Mouse (Mus musculus) midbrain, embryonic 11.5 days (tissue): ENCODE data around the gene Cmtr1. TPM values are rescaled to one million over a fixed set of nuclear protein-coding genes. Genes with fewer than 3 reads are reported as not detected.
A peak's percentile ranks its signal among the peaks of the same experiment; 100 is the strongest.
"Not testable (repeated sequence)": the region's sequence is repeated elsewhere in the genome, so short reads cannot be mapped to it uniquely, and the experiment has no call there.

Experiments used
- ATAC-seq: fragments of 200-750 bp; cut with Nextera tagmentation; 2 replicates; pipeline ENCODE4 v1.8.0; 2017; ENCODE audit warnings: moderate TSS enrichment, moderate library complexity; ENCODE audit not compliant: low FRiP score
- DNase-seq: peaks from one replicate; pipeline ENCODE4 v3.0.0; 2015; ENCODE audit warnings: low spot score; ENCODE audit errors: missing footprints
- H3K27ac ChIP-seq: fragments of 300-500 bp; sonication (generic); 2 replicates; pipeline ENCODE4 v1.5.1; 2014; ENCODE audit warnings: low read depth, low read length
- H3K27me3 ChIP-seq: fragments of 300-500 bp; sonication (generic); 2 replicates; pipeline ENCODE4 v1.6.1; 2014; ENCODE audit warnings: mild to moderate bottlenecking, low read length, moderate library complexity, mixed read lengths; ENCODE audit not compliant: control insufficient read depth, insufficient read depth
- H3K36me3 ChIP-seq: fragments of 300-500 bp; sonication (generic); 2 replicates; pipeline ENCODE4 v1.6.1; 2014; ENCODE audit warnings: mild to moderate bottlenecking, low read length, moderate library complexity, mixed read lengths; ENCODE audit not compliant: control insufficient read depth, insufficient read depth
- H3K4me1 ChIP-seq: fragments of 300-500 bp; sonication (generic); 2 replicates; pipeline ENCODE4 v1.6.1; 2014; ENCODE audit warnings: low read length; ENCODE audit not compliant: control insufficient read depth, insufficient read depth
- H3K4me2 ChIP-seq: fragments of 300-500 bp; sonication (generic); 2 replicates; pipeline ENCODE4 v1.6.1; 2014; ENCODE audit warnings: mild to moderate bottlenecking, moderate library complexity
- H3K4me3 ChIP-seq: fragments of 300-500 bp; sonication (generic); 2 replicates; pipeline ENCODE4 v1.5.1; 2014; ENCODE audit warnings: low read depth, low read length
- H3K9ac ChIP-seq: fragments of 300-500 bp; sonication (generic); 2 replicates; pipeline ENCODE4 v1.6.1; 2014; ENCODE audit warnings: low read length
- H3K9me3 ChIP-seq: fragments of 300-500 bp; sonication (generic); 2 replicates; pipeline ENCODE4 v1.6.1; 2016; ENCODE audit warnings: low read length; ENCODE audit not compliant: control insufficient read depth
- WGBS: fragments of 180-500 bp; shearing (Covaris S2); extraction: QIAGEN DNeasy Blood & Tissue Kit; methylation state at CpG from one replicate; pipeline ENCODE4 v1.1.7; 2014; 5-methylcytosine and 5-hydroxymethylcytosine counted together
- polyA plus RNA-seq: library from polyadenylated mRNA; unstranded; fragments of >200 nt; fragmentation: Nextera tagmentation; extraction: Ambion mirVana; gene quantifications from 2 replicates; pipeline ENCODE4 v1.2.1, GENCODE M21; 2014

The Cmtr1 gene
- 144 and 150 TPM in 2 replicates for polyA plus RNA-seq

- peak within 1 kb of the TSS; percentile 93 for H3K4me3 ChIP-seq
- H3K9ac ChIP-seq: peak within 1 kb of the TSS; percentile 98
- peaks cover 7% of the 10 kb centered on the region; the same call in 1 of the 2 replicates for H3K4me1 ChIP-seq
- peak; percentile 99 for DNase-seq
- H3K27me3 ChIP-seq: no peaks in the 10 kb centered on the region
- H3K36me3 ChIP-seq: peaks cover 6% of the 10 kb centered on the region; the same call in 1 of the 2 replicates
- peak; percentile 97 for ATAC-seq
- peak within 1 kb of the TSS; percentile 95 for H3K4me2 ChIP-seq
- peak within 1 kb of the TSS; percentile 86 for H3K27ac ChIP-seq
- H3K9me3 ChIP-seq: no peaks in the 10 kb centered on the region
- 1% methylated on average over 40 of the region's 41 CpGs for WGBS
These were observed at the start of gene Cmtr1 for GRCm38 (mm10) chr17:29660076-29660761. Gene Cmtr1, plus strand, starts transcription at chr17:29660595.

DNA sequence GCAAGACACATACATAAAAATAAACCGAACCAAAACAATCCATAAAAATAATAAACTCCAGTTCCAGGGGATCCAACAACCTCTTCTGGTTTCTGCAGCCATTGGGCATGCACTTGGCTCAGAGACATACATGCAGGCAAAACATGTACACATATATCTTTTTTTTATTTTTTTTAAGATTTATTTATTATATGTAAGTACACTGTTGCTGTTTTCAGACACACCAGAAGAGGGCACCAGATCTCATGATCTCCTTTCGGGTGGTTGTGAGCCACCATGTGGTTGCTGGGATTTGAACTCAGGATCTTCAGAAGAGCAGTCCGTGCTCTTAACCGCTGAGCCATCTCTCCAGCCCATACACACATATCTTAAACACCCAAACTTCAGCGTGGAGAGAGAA lies 46.9 kb upstream of the Cmtr1 start:
- not testable (repeated sequence) for H3K27me3 ChIP-seq, DNase-seq, H3K36me3 ChIP-seq, H3K27ac ChIP-seq, H3K9ac ChIP-seq, ATAC-seq, H3K4me2 ChIP-seq, H3K4me3 ChIP-seq, H3K9me3 ChIP-seq, H3K4me1 ChIP-seq
- whole genome bisulfite sequencing: 89% methylated on average over 5 of the region's 5 CpGs

DNA sequence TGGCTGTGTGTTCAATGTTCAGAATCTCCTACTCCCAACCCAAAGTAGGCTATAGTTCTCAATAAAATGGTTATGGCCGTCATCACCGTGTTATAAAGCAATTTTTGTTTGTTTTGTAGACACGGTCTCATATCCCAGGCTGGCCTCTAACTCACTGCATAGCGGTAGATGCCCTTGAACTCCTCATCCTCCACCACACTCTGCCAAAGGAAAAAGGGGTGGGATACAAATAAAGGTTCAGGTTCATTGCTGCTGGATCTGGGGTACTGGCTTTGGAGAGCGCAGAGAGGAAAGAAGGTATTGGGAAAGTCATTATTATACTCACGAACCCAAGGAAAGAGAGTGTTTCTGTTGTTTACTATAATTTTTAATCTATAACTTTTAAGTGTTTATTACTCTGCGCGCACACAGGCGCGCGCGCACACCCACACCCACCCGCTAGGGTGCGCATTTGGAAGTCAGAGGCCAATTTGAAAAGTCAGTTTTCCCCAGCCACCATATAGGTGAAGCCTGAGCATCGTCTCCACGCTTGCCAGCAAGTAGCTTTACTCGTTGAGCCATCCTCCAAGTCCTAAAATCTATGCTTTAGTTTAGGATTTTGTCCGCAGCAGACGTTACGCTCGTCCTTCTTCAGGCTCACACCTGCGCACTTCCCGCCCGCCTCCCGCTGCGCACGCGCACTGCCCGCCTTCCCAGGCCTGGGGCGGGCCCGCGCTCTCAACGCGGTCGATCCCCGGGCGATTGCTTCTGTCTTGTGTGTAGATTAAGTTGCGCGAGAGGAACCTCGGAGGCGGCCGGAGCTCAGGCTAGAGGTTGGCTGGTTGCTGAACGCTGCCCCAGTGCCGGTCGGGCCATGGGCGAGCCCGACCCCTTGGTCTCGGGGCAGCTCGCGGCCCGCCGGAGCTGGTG lies 46.0 kb upstream of the Cmtr1 start, which contains the start of the genes Rnf8 and Gm28043:
Gene Rnf8, plus strand, starts transcription at position 676 of the 909 bp plus-strand sequence.
Gene Gm28043, plus strand, starts transcription at position 762 of the 909 bp plus-strand sequence.
- Histone ChIP-seq H3K36me3 (peaks cover 3% of the 10 kb centered on the region; the same call in 1 of the 2 replicates), H3K4me3 (peak within 1 kb of the TSS; percentile 86), H3K27ac (peak within 1 kb of the TSS; percentile 95), H3K4me1 (peaks cover 8% of the 10 kb centered on the region), H3K4me2 (peak within 1 kb of the TSS; percentile 89), H3K9me3 (no peaks in the 10 kb centered on the region), H3K9ac (peak within 1 kb of the TSS; percentile 99), H3K27me3 (no peaks in the 10 kb centered on the region)
- peak; percentile 100 for DNase-seq
- peak; percentile 93 for ATAC-seq
- WGBS: 2% methylated on average over 52 of the region's 52 CpGs

- WGBS: under 1% methylated on average over 41 of the region's 43 CpGs
These were observed 45.3 kb upstream of the Cmtr1 start for GRCm38 (mm10) chr17:29615024-29615551.

DNA sequence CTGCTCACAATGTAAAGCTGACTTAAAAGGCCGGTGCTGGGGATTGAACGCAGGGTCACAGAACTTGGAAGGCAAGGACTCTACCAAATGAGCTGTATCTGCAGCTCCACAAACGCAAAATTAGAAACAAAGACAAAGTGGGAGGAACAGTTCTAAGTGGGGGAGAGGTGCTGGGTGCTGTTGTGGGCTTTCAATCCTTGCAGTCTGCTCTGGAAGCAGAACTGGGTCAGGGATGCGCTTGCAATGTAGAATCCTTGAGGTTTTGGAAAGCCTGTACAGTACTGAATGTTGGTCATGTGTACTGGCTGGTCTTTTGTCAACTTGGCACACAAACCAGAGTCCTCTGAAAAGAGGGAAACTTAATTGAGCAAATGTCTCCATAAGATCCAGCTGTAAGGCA lies 44.8 kb upstream of the Cmtr1 start:
- Histone ChIP-seq H3K27ac (no peak overlapping the region), H3K36me3 (peaks cover 5% of the 10 kb centered on the region; the same call in 1 of the 2 replicates), H3K4me3 (peak overlapping the region; percentile 86), H3K9ac (peak overlapping the region; percentile 99), H3K9me3 (no peaks in the 10 kb centered on the region), H3K4me1 (peaks cover 8% of the 10 kb centered on the region), H3K27me3 (no peaks in the 10 kb centered on the region), H3K4me2 (peak overlapping the region; percentile 89)
- no peak for DNase-seq
- WGBS: 9% methylated on average over 4 of the region's 4 CpGs
- no peak for ATAC-seq

More at GRCm38 (mm10) chr17:29615024-29615551, 45.3 kb upstream of the Cmtr1 start:
- DNase-seq (no peak), ATAC-seq (peak; percentile 78)
- H3K4me1 ChIP-seq: peaks cover 8% of the 10 kb centered on the region
- H3K9me3 ChIP-seq: no peaks in the 10 kb centered on the region
- peak overlapping the region; percentile 95 for H3K27ac ChIP-seq
- H3K4me2 ChIP-seq: peak overlapping the region; percentile 89
- H3K9ac ChIP-seq: peak overlapping the region; percentile 99
- peaks cover 5% of the 10 kb centered on the region; the same call in 1 of the 2 replicates for H3K36me3 ChIP-seq
- peak overlapping the region; percentile 86 for H3K4me3 ChIP-seq
- H3K27me3 ChIP-seq: no peaks in the 10 kb centered on the region

DNA sequence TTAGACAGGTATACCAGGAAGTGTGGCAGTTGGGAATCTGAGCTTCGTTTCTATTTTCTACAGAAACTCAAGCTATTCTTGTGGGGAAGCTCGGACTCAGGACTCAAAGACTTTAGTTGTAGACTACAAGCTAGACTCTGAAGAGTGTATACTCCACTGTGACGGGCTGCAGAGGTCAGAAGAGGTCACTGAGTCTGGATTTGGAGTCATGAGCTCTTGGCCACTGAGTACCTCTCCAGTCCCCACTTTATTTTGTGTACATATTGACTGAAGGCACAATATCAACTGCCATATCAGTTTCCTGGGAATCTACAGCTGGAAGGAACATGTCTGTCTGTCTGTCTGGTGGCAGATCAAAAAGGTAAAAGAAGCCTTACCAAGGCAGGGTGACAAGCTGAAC lies 41.2 kb upstream of the Cmtr1 start:
- peaks cover 8% of the 10 kb centered on the region for H3K4me1 ChIP-seq
- no peak overlapping the region for H3K4me3 ChIP-seq
- H3K9me3 ChIP-seq: no peaks in the 10 kb centered on the region
- DNase-seq: no peak
- no peak for ATAC-seq
- H3K27ac ChIP-seq: no peak overlapping the region
- peaks cover 27% of the 10 kb centered on the region for H3K36me3 ChIP-seq
- H3K4me2 ChIP-seq: no peak overlapping the region
- WGBS: 87% methylated on average over 3 of the region's 3 CpGs
- H3K27me3 ChIP-seq: no peaks in the 10 kb centered on the region
- H3K9ac ChIP-seq: no peak overlapping the region

DNA sequence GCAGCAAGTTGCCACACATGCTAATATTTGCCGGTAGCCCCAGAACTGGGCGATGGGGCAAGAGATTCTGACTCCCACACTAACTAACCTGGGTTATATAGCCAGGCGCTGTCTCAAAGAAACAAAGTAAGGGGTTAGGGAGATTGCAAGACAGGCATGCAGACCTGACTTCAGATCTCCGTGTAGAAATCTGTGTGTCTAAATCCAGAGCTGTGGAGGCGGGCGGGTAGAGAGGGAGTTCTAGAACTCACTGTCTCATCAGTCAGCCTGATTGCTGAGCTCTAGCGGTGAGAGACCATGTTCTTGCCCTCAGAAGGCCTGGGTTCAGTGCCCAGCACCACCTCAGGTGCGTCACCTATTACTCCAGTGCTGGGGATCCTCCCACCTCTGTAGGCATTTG lies 36.9 kb upstream of the Cmtr1 start:
- Histone ChIP-seq H3K36me3 (peaks cover 48% of the 10 kb centered on the region), H3K9ac (no peak overlapping the region), H3K27ac (no peak overlapping the region), H3K27me3 (no peaks in the 10 kb centered on the region), H3K9me3 (no peaks in the 10 kb centered on the region), H3K4me3 (no peak overlapping the region), H3K4me1 (no peaks in the 10 kb centered on the region), H3K4me2 (no peak overlapping the region)
- 95% methylated on average over 8 of the region's 8 CpGs for WGBS
- DNase-seq (no peak), ATAC-seq (no peak)

DNA sequence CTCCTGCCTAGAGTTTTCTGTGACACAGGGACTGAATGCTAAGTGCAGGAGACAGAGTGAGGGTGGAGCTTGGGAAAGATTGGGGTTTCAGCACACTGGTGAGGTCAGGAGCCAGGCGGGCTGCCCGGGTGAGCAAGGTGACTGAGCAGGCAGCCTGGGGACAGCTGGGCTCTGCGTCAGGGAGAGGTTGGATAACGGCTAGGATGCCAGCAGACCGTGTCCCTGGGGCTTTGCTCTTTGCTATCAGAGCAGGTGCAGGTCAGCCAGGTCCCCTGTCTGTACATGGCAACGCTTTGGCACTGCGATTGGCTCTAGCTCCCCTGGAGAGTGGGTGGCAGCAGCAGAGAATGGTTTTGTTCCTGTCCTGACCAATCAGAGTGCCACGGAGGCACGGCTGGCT lies 33.1 kb upstream of the Cmtr1 start:
- DNase-seq (no peak), ATAC-seq (no peak)
- no peaks in the 10 kb centered on the region for H3K4me1 ChIP-seq
- no peak overlapping the region for H3K4me2 ChIP-seq
- peaks cover 55% of the 10 kb centered on the region for H3K36me3 ChIP-seq
- H3K27ac ChIP-seq: no peak overlapping the region
- H3K4me3 ChIP-seq: no peak overlapping the region
- H3K9me3 ChIP-seq: no peaks in the 10 kb centered on the region
- WGBS: 88% methylated on average over 9 of the region's 9 CpGs
- no peaks in the 10 kb centered on the region for H3K27me3 ChIP-seq
- no peak overlapping the region for H3K9ac ChIP-seq
